Mouse (Mus musculus) bone marrow macrophage, adult 2 months (primary cell): ENCODE results near the gene Gadd45b.

Source experiments
- CTCF ChIP-seq: IDR thresholded peaks from 2 replicates; pipeline ENCODE4 v1.5.1; 2012; ENCODE audit warnings: low read depth, mild to moderate bottlenecking, low read length, moderate library complexity
- POLR2A ChIP-seq: IDR thresholded peaks from 2 replicates; pipeline ENCODE4 v1.6.1; 2012; ENCODE audit warnings: mild to moderate bottlenecking, low read depth, low read length, borderline replicate concordance

DNA sequence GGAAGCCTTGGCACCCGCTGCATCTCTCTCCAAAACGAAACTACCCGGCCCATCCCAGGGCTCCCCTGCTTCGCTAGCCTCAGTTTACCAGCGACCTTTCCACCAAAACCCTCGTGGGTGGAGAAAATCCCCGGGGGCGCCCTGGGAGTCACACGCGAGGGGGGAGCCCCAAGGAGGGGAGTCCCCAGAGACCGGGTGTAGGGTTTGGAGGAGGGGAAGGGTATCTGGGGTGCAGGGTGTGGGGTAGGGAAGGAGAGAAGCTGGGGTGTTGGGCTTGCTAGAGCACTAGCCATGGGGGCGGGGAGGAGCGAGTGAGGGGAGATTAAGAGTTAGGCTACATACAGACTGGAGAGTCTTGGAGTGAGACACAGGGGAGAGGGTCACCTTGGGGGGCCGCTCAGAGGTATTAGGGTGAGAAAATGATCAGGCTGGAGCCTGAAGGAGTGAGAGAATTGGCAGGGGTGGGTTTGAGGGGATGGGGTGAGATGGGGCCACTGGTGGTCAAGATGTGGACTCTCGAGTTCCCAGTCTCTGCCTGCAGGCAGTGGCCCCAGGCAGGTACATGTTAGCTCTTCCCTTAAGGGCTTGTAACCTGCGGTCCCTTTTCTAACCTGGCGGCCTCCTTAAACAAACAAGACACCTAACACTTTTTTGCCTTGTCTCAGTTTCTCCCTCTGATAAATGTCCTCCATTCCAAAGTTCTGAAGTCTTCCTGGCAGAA, 3.0 kb downstream of the Gadd45b start:
- no peak for TF ChIP-seq CTCF
- TF ChIP-seq POLR2A: no peak
